Mouse (Mus musculus): ENCODE results near the gene Pef1.

DNA sequence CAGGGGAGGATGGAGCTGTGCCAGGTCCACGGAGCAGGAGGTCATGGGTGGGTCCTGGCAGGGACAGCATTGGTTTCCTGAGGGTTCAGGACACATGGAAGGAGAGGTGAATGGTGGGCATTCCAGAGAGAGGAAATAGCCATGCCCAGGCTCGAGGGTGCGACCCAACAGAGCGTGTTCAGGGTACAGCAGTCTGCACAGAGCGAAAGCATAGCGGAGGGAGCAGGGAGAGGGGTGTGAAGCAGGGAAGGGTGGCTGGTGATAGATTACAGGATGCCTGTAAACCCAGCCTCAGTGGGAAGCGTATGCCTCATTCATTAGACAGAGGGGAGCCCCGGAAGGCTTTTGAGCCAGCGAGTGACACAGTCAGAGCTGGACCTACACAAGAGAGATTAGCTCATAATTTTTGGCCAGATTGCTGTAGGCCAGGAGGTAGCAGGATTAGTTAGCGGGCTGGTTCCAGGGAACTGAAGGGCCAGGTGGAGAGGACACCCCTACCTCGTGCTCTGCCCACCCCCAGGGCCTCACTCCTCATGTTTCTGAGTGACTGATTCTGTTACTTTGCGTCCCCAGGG is 17.0 kb upstream of the Pef1 start:
- no peak for TF ChIP-seq POLR2A (IDR thresholded peaks at IDR 0.05; ENCODE audit: insufficient read length, low read depth)
- TF ChIP-seq TCF12 (IDR thresholded peaks at IDR 0.05; ENCODE audit: insufficient read depth, poor library complexity, severe bottlenecking): no peak
- TF ChIP-seq CEBPB (IDR thresholded peaks at IDR 0.05; ENCODE audit: insufficient read depth, poor library complexity, severe bottlenecking): no peak

All from myocyte (in vitro differentiated cells).